Mouse (Mus musculus): ENCODE results near the gene Onecut1.

Gene Onecut1

GRCm38 (mm10) chr9:74860461-74860860, 1.3 kb upstream of the Onecut1 start:
- no peak for DNase-seq (ENCODE audit: low spot score)

GRCm38 (mm10) chr9:74862096-74862780, 517 bp downstream of the Onecut1 start:
- DNase-seq (ENCODE audit: low spot score) = no peak

- DNase-seq (ENCODE audit: low spot score) = no peak
Observed at GRCm38 (mm10) chr9:74862783-74863654, 1.3 kb downstream of the Onecut1 start.

GRCm38 (mm10) chr9:74863655-74864443, 2.1 kb downstream of the Onecut1 start:
- no peak for DNase-seq (ENCODE audit: low spot score)

- no peak for DNase-seq (ENCODE audit: low spot score)
Observed at GRCm38 (mm10) chr9:74864471-74864870, 2.8 kb downstream of the Onecut1 start.

GRCm38 (mm10) chr9:74866596-74867313, 5.0 kb downstream of the Onecut1 start:
- no peak for DNase-seq (ENCODE audit: low spot score)

- peak; percentile 43 for DNase-seq (ENCODE audit: low spot score)
Observed at GRCm38 (mm10) chr9:74867641-74868205, 6.0 kb downstream of the Onecut1 start.

GRCm38 (mm10) chr9:74868336-74868950, 6.7 kb downstream of the Onecut1 start:
- DNase-seq (ENCODE audit: low spot score) = no peak

- peak; percentile 69 for DNase-seq (ENCODE audit: low spot score)
Observed at GRCm38 (mm10) chr9:74870960-74871688, 9.4 kb downstream of the Onecut1 start.

GRCm38 (mm10) chr9:74876328-74876727, 14.6 kb downstream of the Onecut1 start:
- DNase-seq (ENCODE audit: low spot score) = no peak

- DNase-seq (ENCODE audit: low spot score) = no peak
Observed at GRCm38 (mm10) chr9:74877709-74878108, 16.0 kb downstream of the Onecut1 start.

GRCm38 (mm10) chr9:74887866-74888265, 26.1 kb downstream of the Onecut1 start:
- DNase-seq (ENCODE audit: low spot score) = no peak

GRCm38 (mm10) chr9:74896742-74897141, 35.0 kb downstream of the Onecut1 start:
- DNase-seq (ENCODE audit: low spot score) = no peak

- DNase-seq (ENCODE audit: low spot score) = no peak
Observed at GRCm38 (mm10) chr9:74897375-74897982, 35.8 kb downstream of the Onecut1 start.

- no peak for DNase-seq (ENCODE audit: low spot score)
Observed at GRCm38 (mm10) chr9:74900141-74900540, 38.4 kb downstream of the Onecut1 start.

GRCm38 (mm10) chr9:74904866-74905508, 43.3 kb downstream of the Onecut1 start:
- peak; percentile 70 for DNase-seq (ENCODE audit: low spot score)

- peak; percentile 54 for DNase-seq (ENCODE audit: low spot score)
Observed at GRCm38 (mm10) chr9:74906951-74907350, 45.2 kb downstream of the Onecut1 start.

GRCm38 (mm10) chr9:74909245-74909644, 47.5 kb downstream of the Onecut1 start:
- DNase-seq (ENCODE audit: low spot score) = peak; percentile 64

- DNase-seq (ENCODE audit: low spot score) = peak; percentile 43
Observed at GRCm38 (mm10) chr9:74910226-74910759, 48.6 kb downstream of the Onecut1 start.

Measured in urinary bladder, postnatal 14 days (tissue).